Mouse (Mus musculus) heart, postnatal 0 days (tissue): Measurements from ENCODE around the gene Oog1. TPM values are rescaled to one million over a fixed set of nuclear protein-coding genes. Genes with fewer than 3 reads are reported as not detected.
"Not testable (repeated sequence)": the region's sequence is repeated elsewhere in the genome, so short reads cannot be mapped to it uniquely, and the experiment has no call there.

Experiments
- ATAC-seq: fragments of 200-750 bp; cut with Nextera tagmentation; 2 replicates; pipeline ENCODE4 v1.8.0; 2017; ENCODE audit warnings: low read depth, moderate number of reproducible peaks, moderate library complexity; ENCODE audit not compliant: insufficient read depth
- DNase-seq: peaks from one replicate; pipeline ENCODE4 v3.0.0-alpha.2; 2016; ENCODE audit warnings: low spot score
- H3K27ac ChIP-seq: fragments of 300-500 bp; sonication (generic); 2 replicates; pipeline ENCODE4 v1.5.1; 2014; ENCODE audit warnings: low read depth, mild to moderate bottlenecking
- H3K27me3 ChIP-seq: fragments of 300-500 bp; sonication (generic); 2 replicates; pipeline ENCODE4 v1.6.1; 2014; ENCODE audit warnings: low read length, mixed read lengths; ENCODE audit not compliant: control insufficient read depth, insufficient read depth
- H3K36me3 ChIP-seq: fragments of 300-500 bp; sonication (generic); replicated peaks from 2 replicates; pipeline ENCODE4 v1.6.1; 2014; ENCODE audit warnings: low read length, mixed read lengths; ENCODE audit not compliant: control insufficient read depth, insufficient read depth
- H3K4me1 ChIP-seq: fragments of 300-500 bp; sonication (generic); 2 replicates; pipeline ENCODE4 v1.6.1; 2014; ENCODE audit warnings: antibody characterized with exemption; ENCODE audit not compliant: control insufficient read depth, insufficient read depth
- H3K4me2 ChIP-seq: fragments of 300-500 bp; sonication (generic); 2 replicates; pipeline ENCODE4 v1.6.1; 2014; ENCODE audit warnings: low read depth, mild to moderate bottlenecking, low read length, moderate library complexity
- H3K4me3 ChIP-seq: fragments of 300-500 bp; sonication (generic); 2 replicates; pipeline ENCODE4 v1.5.1; 2014; ENCODE audit warnings: low read depth, low read length
- H3K9ac ChIP-seq: fragments of 300-500 bp; sonication (generic); replicated peaks from 2 replicates; pipeline ENCODE4 v1.6.1; 2014; ENCODE audit warnings: low read depth, low read length, mixed read lengths
- H3K9me3 ChIP-seq: fragments of 300-500 bp; sonication (generic); replicated peaks from 2 replicates; pipeline ENCODE4 v1.6.1; 2016; ENCODE audit warnings: low read length; ENCODE audit not compliant: control insufficient read depth
- WGBS: fragments of 180-500 bp; shearing (Covaris S2); extraction: QIAGEN DNeasy Blood & Tissue Kit; methylation state at CpG from one replicate; pipeline ENCODE4 v1.1.7; 2014; 5-methylcytosine and 5-hydroxymethylcytosine counted together
- polyA plus RNA-seq: library from polyadenylated mRNA; unstranded; fragments of >200 nt; fragmentation: Nextera tagmentation; extraction: Ambion mirVana; gene quantifications from 2 replicates; pipeline ENCODE4 v1.2.1, GENCODE M21; 2015
- total RNA-seq: library from RNA; depleted of rRNA; stranded (reverse); fragments of >200 nt; gene quantifications from 2 replicates; pipeline ENCODE4 v1.2.3, GENCODE M21; 2014; ENCODE audit warnings: low replicate concordance; rRNA removed

Oog1 gene
- total RNA-seq: not detected in 2 replicates
- not detected in 2 replicates for polyA plus RNA-seq

DNA sequence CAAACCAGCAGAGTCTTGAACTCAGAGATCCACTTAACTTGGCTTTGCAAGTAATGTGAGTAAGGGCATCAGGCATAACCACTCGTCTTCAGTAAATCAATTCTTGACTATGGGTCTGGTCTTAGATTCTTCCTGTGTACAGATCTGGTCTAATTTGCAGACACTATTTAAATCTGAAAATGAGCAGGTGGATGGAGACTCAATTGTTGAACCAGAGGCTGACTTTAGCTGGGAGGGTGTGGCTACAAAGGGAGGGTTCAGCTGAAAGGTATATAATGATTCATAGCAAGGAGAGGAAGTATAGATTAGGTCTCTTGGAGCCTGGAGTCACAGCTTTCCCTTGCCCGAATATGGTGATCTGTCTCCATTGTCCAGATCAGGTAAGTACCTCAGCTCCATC, at the start of gene Oog1:
TSS of gene Oog1 (plus strand) at position 301 of the 400 bp plus-strand sequence.
- H3K27ac ChIP-seq, ATAC-seq, H3K4me1 ChIP-seq, H3K27me3 ChIP-seq, H3K9me3 ChIP-seq, H3K4me3 ChIP-seq, DNase-seq, H3K4me2 ChIP-seq, H3K36me3 ChIP-seq, H3K9ac ChIP-seq: not testable (repeated sequence)
- 46% methylated on average over 1 of the region's 2 CpGs for WGBS

DNA sequence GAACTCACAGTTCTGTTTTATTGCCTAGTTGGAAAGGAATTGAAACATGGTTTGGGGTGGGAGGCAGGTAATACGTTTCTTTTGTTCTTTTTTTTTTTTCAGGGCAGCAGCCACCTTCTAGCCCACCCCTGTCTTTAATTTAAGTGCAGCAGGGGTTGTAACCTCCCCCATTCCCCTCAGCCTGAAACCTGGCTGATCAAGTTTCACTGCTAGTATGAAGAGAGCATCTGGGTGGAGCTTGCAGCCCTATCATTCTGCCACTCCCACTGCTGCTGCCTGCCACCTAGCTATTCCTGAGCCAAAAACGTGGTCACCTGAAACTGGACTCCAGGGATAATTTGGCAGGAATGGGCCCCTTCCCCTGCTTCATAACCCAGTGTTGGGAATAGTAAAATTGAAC, 1.1 kb upstream of the Oog1 start:
- WGBS: 4% methylated on average over 2 of the region's 2 CpGs
- not testable (repeated sequence) for H3K9me3 ChIP-seq, ATAC-seq, H3K9ac ChIP-seq, H3K4me3 ChIP-seq, H3K4me2 ChIP-seq, H3K27me3 ChIP-seq, H3K4me1 ChIP-seq, H3K27ac ChIP-seq, DNase-seq, H3K36me3 ChIP-seq

DNA sequence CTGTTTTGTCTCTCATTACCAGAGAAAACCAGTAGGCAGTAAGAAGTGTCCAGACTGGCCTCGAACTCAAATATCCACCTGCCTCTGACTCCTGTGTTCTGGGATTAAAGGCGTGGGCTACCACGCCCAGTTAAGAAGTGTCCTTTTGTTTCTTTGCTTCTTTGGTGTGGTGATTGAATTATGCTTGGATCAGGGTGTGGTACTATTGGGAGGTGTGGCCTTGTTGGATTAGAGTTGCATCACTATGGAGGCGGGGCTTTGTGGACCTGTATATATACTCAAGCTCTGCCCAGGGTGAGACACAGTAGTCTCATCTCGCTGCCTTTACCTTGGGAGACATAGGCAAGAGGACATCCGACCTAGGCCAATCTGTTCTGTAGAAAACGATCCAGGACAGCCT, 16.1 kb downstream of the Oog1 start, which contains the start of gene Gm4027:
TSS of gene Gm4027 (plus strand) at position 301 of the 400 bp plus-strand sequence.
- ATAC-seq, H3K4me2 ChIP-seq, H3K4me3 ChIP-seq, H3K9me3 ChIP-seq, H3K36me3 ChIP-seq, H3K27me3 ChIP-seq, H3K9ac ChIP-seq, H3K27ac ChIP-seq, H3K4me1 ChIP-seq, DNase-seq: not testable (repeated sequence)
- WGBS: 81% methylated on average over 4 of the region's 7 CpGs

DNA sequence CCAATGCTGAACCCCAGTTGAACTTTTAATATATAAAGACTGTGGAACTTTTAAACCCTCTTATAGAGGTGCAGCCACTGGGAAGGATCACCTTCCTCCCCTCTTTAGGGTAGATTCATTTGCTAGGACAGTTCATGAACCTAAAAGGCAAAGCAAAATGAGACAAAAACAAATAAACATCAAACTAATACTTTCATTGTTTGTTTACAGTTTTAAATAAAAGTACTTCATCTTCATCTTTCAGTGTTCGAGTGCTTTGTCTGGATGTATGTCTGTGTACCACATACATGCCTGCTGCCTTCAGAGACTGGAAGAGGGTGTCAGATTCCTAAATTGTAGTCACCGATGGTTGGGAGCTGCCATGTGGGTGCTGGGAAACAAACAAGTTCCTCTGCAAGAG, 42.0 kb downstream of the Oog1 start, which contains the start of gene Gm16381:
TSS of gene Gm16381 (minus strand) at position 101 of the 400 bp plus-strand sequence.
- not testable (repeated sequence) for H3K27ac ChIP-seq, H3K9ac ChIP-seq
- WGBS: 59% methylated on average over 1 of the region's 2 CpGs

DNA sequence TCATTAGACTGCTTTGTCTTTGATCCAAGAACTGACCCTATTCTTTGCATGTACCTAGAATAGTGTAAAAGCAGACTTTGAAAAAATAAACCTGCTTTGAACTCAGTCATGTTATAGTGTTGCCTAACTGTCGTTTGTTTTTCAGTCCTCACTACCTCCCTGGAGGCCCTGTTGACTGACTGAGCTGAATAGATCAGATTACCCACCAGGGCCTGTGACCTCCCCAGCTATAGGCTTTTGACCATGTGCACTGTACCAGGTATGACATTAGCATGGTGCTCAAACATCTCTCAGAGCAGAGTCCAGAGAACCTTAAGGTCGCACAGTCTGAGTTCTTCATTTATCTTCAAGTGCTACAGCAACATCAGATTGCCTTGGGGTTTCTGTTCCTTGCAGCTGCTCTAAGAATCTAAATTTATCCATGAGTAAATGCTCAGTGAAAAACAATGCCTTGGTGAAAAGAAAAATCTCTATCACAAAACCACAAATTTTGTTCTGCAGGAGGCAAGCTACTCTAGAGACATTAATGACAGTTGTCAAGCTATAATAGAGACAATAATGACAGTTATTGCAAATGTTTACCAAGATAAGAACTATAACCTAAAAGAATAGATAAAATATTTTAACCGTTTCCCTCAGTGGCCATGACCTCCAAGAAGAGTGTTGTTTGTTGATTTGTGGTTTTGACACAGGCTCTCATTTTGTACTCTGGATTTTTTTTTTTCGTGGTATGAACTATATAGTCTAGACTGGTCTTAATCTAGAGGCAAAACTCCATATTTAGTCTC, 50.6 kb downstream of the Oog1 start:
- H3K4me1 ChIP-seq, H3K36me3 ChIP-seq, H3K27ac ChIP-seq, H3K9me3 ChIP-seq, H3K4me3 ChIP-seq, ATAC-seq, H3K9ac ChIP-seq, H3K4me2 ChIP-seq, DNase-seq, H3K27me3 ChIP-seq: not testable (repeated sequence)
- WGBS: 33% methylated on average over 2 of the region's 4 CpGs

More for the DNA sequence above, 42.0 kb downstream of the Oog1 start, which contains the start of gene Gm16381:
- not testable (repeated sequence) for H3K27me3 ChIP-seq, H3K4me3 ChIP-seq, H3K9me3 ChIP-seq, ATAC-seq, H3K36me3 ChIP-seq, H3K4me1 ChIP-seq, DNase-seq, H3K4me2 ChIP-seq

Other genes with a start within 250 kb of the Oog1 start
- gene Sptlc2, start 214.3 kb upstream of the Oog1 start, total RNA-seq: 23.5 and 66.6 TPM in 2 replicates
- 65.1 and 67.0 TPM in 2 replicates for gene Sptlc2, start 214.3 kb upstream of the Oog1 start, polyA plus RNA-seq
- 123 and 224 TPM in 2 replicates for gene Slirp, start 158.8 kb upstream of the Oog1 start, total RNA-seq
- 288 and 307 TPM in 2 replicates for gene Slirp, start 158.8 kb upstream of the Oog1 start, polyA plus RNA-seq
- 26.2 and 26.6 TPM in 2 replicates for gene Alkbh1, start 158.7 kb upstream of the Oog1 start, total RNA-seq
- gene Alkbh1, start 158.7 kb upstream of the Oog1 start, polyA plus RNA-seq: 14.3 and 17.7 TPM in 2 replicates
- gene Snw1, start 130.4 kb upstream of the Oog1 start, total RNA-seq: 20.9 and 35.6 TPM in 2 replicates
- gene Snw1, start 130.4 kb upstream of the Oog1 start, polyA plus RNA-seq: 68.1 and 70.1 TPM in 2 replicates
- not detected in 2 replicates for gene Gm5788, start 108.0 kb upstream of the Oog1 start, total RNA-seq
- gene Gm5788, start 108.0 kb upstream of the Oog1 start, polyA plus RNA-seq: not detected in 2 replicates
- gene Gm8300, start 88.4 kb upstream of the Oog1 start, total RNA-seq: not detected in 2 replicates
- gene Gm8300, start 88.4 kb upstream of the Oog1 start, polyA plus RNA-seq: not detected in 2 replicates
- not detected in 2 replicates for gene Gm4027, start 16.2 kb downstream of the Oog1 start, total RNA-seq
- gene Gm4027, start 16.2 kb downstream of the Oog1 start, polyA plus RNA-seq: not detected in 2 replicates
- gene Gm16381, start 41.9 kb downstream of the Oog1 start, total RNA-seq: not detected in 2 replicates
- gene Gm16381, start 41.9 kb downstream of the Oog1 start, polyA plus RNA-seq: not detected in 2 replicates
- gene Gm21319, start 173.1 kb downstream of the Oog1 start, total RNA-seq: not detected in 2 replicates
- not detected in 2 replicates for gene Gm21319, start 173.1 kb downstream of the Oog1 start, polyA plus RNA-seq
- gene Gm21936, start 192.8 kb downstream of the Oog1 start, total RNA-seq: not detected in 2 replicates
- gene Gm21936, start 192.8 kb downstream of the Oog1 start, polyA plus RNA-seq: not detected in 2 replicates
- gene BB287469, start 213.9 kb downstream of the Oog1 start, total RNA-seq: not detected in 2 replicates
- not detected in 2 replicates for gene BB287469, start 213.9 kb downstream of the Oog1 start, polyA plus RNA-seq
- not detected in 2 replicates for gene Gm2001, start 239.7 kb downstream of the Oog1 start, total RNA-seq
- not detected in 2 replicates for gene Gm2001, start 239.7 kb downstream of the Oog1 start, polyA plus RNA-seq